Mouse (Mus musculus) myocyte (in vitro differentiated cells): Measurements from ENCODE around the gene Mrpl39.

Experiments used
- E2F4 ChIP-seq: IDR thresholded peaks from one replicate; pipeline ENCODE4 v1.6.1; 2011; ENCODE audit warnings: mild to moderate bottlenecking, control low read depth, moderate library complexity; ENCODE audit not compliant: insufficient read depth
- POLR2A ChIP-seq: IDR thresholded peaks from one replicate; pipeline ENCODE4 v1.6.1; 2011; ENCODE audit warnings: low read depth, mild to moderate bottlenecking, control low read depth, moderate library complexity; ENCODE audit not compliant: insufficient read length
- SRF ChIP-seq: IDR thresholded peaks from one replicate; pipeline ENCODE4 v1.6.1; 2011; ENCODE audit warnings: low read depth; ENCODE audit not compliant: control insufficient read depth, insufficient read length
- USF1 ChIP-seq: IDR thresholded peaks from one replicate; pipeline ENCODE4 v1.6.1; 2011; ENCODE audit warnings: low read depth, mild to moderate bottlenecking, control low read depth, moderate library complexity

DNA sequence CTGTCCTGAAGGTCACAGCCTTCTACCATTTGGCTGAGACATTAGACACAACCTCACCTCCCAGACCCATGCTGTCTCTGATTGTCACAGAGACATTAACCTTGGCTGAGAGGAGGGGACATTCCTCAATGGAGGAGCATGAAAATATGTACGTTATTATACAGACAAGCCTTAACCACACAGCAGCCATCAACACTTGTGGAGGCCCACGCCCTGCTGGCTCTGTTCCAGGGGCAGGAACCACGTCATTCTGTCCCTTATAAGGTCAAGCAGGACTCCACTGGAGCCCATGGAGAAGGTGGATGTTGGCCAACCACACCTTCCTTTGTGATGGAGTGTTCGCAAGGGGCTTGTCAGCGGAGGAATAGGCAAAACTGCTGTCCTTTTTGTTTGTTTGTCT lies 44.2 kb upstream of the Mrpl39 start:
- no peak for TF ChIP-seq POLR2A
- TF ChIP-seq SRF = no peak
- no peak for TF ChIP-seq USF1
- no peak for TF ChIP-seq E2F4
